Mouse (Mus musculus) cortical plate, adult 2 months (tissue): ENCODE results near the gene Usp10.

ENCODE experiments used
- CTCF ChIP-seq: fragments of 200-500 bp; IDR thresholded peaks from 2 replicates; pipeline ENCODE4 v1.5.1; 2011; ENCODE audit warnings: mild to moderate bottlenecking, control low read depth, low read length; ENCODE audit not compliant: insufficient read depth; ENCODE audit errors: extremely low read depth
- POLR2A ChIP-seq: fragments of 200-500 bp; IDR thresholded peaks from 2 replicates; pipeline ENCODE4 v1.6.1; 2011; ENCODE audit warnings: mild to moderate bottlenecking, low read length, control low read depth; ENCODE audit not compliant: insufficient read depth; ENCODE audit errors: extremely low read depth

- TF ChIP-seq CTCF (no peak), POLR2A (no peak)
Observed at GRCm38 (mm10) chr8:120004154-120004702, 94.1 kb downstream of the Usp10 start.
